Mouse (Mus musculus) thymus, postnatal 0 days (tissue): ENCODE data around the gene Adad2. TPM values are rescaled to one million over a fixed set of nuclear protein-coding genes. Genes with fewer than 3 reads are reported as not detected.
A peak's percentile ranks its signal among the peaks of the same experiment; 100 is the strongest.

Experiments
- DNase-seq: peaks from one replicate; pipeline ENCODE4 v3.0.0-alpha.2; 2015; ENCODE audit warnings: low spot score
- polyA plus RNA-seq: library from polyadenylated mRNA; unstranded; fragments of >200 nt; fragmentation: Nextera tagmentation; extraction: Ambion mirVana; gene quantifications from 2 replicates; pipeline ENCODE4 v1.2.1, GENCODE M21; 2015

Adad2 gene
- not detected in 2 replicates for polyA plus RNA-seq

DNA sequence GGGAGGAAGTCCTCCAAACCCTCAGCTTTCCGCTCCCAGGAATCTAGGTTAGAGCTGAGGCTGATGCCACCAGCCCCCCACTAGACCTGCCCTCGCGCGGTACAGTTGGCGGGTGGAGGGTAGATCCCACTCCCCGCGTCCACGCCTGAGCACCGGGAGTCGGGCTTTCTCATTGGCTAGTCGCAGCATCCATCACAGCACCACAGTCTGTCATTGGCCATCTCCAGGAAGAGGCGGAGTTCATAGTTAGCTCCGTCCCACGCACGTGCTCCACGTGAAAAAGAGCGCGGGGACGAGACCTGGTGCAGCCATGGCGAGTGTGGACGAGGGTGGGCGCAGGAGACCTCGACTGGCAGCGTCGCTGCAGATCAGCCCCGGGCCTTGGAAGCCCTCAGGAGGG lies at the start of gene Adad2:
Gene Adad2, plus strand, starts transcription at position 277 of the 400 bp plus-strand sequence.
- no peak for DNase-seq

DNA sequence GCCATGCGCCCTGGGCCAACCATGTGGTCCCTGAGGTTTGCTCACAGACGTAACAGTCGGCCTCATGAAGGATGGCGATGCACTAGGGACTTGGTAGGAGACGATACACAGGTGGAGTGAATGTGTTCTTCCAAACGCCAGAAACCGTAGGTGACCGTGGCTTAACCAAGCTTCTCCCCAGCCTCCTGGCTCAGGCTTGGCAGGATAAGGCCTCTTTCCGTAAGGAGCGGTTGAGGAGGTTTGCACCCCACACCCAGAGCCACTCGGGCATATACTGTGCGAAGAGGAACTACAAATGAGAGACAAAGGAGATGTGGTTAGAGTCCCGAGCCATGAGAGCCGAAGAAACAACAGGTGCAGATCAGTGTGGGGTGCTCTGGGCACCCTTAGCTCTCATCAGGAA lies 48.7 kb upstream of the Adad2 start:
- peak; percentile 79 for DNase-seq

DNA sequence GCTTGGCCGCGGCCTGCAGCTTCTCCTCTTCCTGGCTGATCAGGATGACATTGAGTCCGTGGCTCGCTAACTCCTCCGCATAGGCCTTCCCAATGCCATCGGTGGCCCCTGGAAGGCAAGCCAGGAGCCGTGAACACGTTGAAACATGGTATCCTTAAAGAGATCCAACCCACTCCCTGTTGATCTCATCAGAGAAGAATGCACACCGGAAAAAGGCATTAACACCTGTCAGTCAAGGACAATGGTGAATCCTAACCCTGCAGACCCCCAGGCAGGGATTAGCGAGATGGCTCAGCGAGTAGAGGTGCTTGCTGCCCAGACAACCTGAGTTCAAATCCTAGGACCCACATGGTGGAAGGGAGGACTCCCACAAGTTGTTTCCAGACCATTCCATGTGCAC lies 46.2 kb upstream of the Adad2 start:
- no peak for DNase-seq

DNA sequence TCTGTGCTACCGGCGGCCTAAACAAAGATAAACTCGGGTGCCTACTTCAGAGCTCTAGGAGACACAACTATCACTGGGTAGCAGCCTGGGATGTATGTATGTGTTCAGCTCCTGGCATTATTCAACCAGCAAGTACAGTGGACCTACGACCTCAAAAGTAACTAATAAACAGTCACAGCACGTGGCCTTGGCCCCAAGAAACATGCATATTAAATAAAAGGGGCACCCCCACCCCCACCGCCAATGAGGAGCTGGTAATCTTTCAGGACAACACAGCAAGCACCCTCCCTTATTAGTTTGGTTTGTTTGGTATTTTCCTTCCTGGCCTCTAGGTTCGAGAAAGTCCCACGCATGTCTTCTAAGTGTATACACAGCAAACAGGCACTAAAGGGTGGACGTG lies 44.3 kb upstream of the Adad2 start:
- no peak for DNase-seq

DNA sequence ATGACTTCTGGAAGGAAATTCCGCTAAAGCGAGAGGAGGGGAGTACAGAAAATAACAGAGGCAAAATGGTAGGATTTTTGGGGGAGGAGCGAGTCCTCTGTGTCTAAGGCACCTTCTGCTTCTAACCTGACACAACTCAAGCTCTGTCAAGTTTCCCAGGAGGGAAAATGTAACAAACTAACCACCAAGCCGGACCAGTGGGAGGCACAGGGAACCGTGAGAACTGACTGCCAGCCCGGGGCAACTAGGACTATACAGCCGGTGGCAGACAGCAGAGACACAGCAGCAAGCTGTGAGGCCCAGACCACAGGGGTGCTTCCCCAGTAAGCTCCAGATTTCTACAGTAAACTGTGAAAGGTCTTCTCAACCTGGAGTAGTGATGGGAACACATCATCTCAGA lies 43.6 kb upstream of the Adad2 start:
- DNase-seq, result no peak

DNA sequence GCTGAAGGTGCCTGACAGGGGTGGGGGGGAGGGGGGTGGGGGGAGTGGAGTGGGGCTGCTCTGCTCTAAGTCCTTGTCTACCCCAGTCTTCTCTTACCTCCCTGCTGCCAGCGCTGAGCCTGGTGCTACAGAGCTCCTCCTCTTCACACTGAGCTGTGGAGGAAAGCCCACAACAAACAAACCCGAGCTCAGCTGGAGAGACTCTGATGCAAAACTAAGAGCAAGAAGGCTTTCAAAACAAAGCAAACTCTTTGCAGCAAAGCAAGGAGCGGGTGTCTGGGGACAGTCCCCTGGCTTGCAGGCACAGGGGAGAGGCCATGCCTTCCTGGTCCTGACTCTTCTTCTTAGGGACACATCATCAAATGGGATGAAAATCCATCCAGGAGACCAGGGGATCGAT lies 42.7 kb upstream of the Adad2 start:
- DNase-seq, result peak; percentile 93

DNA sequence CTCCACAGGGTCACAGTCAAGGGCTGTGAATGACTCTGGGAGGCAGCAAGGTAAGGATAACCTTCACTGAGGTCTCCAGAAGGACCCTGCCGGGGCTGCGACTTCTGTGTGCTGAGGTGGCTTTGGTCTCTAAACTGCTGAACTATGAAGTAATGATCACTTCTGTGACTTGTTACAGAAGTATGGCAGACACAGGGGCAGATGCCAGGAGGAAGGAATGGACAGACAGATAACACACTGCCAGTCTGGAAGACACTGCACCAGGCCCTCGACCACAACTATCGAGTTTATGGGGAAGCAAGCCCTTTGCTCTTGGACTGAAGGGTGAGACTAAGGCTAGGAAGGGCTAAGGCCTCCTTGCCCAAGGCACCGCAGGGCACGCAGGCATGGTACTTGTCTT lies 41.4 kb upstream of the Adad2 start:
- DNase-seq, result no peak

DNA sequence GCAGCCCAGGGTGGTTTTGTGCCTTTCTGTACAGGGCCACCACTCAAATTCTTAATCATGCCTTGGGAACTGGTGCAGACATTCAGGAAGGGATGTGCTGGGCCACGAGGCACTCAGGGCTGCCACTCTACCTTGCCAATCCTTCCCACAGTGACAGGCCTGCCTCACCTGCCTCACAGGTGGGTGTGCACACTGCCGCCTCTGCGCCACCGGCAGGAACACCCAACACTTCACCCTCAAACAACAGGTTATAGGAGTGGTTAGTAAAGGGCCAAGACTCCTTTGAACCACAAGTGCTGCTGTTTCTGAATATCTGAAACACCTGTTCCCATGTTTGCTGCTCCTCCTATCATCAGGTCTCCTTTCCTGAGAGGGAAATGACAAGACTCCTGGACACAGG lies 40.1 kb upstream of the Adad2 start:
- DNase-seq, result no peak

DNA sequence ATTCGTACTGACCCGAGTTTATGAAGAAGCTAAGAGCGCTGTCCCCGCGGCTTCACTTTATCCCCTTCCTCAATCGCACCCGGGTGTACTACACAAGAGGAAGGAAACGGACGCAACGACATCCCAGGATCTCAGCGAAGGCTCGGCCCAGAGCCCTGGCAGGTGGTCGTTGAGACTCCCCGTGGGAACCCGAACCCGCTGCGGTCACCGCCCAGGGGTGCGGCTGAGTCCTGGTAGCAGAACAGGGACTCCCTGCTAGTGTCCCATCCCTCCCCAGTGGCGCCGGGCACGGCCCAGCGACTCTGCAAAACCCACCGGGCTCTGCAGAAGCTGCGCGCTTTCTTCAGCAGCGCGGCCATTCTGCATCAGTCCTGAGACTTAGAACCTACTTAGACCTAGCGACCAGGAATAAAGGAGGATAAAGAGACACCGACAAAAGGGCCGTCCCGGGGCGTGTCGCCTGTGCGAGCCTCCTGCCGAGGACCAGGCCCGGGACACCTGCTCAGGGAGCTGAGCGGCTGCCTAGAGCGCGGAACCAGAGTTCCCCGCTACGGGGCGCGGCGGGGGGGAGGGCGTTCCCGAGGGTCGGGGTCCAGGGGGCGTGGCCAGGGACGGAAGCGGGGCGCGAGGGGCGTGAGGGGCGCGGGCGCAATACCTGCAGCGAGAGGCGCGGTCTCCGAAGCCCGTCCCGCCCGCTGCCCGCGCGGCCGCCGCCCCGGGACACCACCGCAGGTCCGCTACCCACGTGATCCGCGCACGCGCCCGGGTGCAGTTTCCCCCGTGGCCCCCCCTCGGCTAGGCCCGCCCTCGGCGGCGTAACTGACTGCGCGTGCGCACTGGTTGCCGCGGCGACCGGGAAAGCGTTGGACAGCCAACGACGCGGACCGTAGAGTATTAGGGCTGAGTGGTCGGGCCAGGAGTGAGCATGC lies 37.8 kb upstream of the Adad2 start, which contains the start of the genes Hsdl1 and Dnaaf1:
Gene Hsdl1, minus strand, starts transcription at position 747 of the 929 bp plus-strand sequence.
Gene Dnaaf1, plus strand, starts transcription at position 799 of the 929 bp plus-strand sequence.
- peak; percentile 93 for DNase-seq

DNA sequence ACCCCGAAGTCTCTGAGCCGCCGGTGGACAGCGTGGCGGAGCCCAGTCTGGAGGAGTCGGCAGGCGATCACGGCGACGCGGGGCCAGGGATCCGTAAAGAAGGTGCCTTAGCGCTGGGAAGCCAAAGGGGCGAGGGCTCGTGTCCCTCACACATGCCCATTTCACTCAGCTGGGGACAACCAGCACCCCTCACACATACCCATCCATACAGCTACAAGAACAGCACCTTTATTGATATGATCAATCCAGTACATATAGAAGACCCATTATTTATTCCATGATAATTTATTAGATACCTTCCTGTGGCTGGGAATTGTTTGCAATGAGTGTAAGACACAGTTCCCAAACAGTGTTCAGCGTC lies 37.2 kb upstream of the Adad2 start:
- DNase-seq, result no peak

DNA sequence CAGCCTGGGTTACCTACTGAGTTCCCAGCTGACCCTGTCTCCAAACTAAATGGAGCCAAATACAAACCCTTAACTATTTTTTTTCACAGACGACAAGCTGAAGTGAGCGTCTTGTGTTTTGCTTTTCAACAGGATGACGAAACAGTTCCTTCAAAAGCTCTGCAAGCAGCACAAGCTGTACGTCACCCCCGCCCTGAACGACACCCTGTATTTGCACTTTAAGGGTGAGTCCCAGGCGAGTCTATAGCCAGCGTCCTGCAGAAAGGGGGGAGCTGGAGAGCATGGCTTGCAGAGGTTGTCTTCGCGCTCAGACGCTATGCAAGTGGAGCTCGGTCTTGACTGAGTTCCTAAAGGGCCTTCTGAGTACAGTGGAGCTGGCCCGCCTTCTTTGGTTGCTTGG lies 33.5 kb upstream of the Adad2 start:
- no peak for DNase-seq

DNA sequence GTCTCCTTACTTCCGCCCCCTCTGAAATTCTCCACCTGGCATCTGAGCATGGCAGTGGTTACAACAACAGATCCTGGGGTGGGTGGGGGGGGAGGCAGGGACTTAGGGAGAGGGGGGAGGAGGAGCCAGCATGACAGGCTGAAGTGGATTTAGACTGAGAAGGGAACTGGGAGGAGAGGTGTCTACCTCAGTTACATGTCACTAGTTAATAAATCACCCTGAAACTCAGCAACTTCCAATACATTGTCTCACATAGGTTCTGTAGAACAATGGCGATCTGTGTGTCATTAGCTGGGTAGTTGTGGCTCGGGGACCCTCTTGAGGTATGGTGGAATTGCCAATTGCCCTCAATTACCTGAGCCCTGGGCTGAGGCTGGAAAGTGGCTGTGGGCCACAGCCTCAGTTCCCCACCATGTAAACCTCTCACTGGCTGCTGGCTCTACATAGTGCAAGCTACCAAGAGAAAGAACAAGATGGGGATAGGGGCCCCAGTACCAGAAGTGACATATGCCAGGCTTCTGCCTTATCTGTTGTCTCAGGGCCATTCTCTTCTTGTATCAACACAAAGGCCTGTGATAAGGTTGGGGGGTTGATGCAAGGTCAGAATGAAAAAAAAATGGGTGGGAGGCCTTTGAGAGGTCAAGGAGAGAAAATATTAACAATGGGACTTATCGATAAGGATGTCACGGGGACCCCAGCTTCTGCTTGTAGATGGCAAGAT lies 31.9 kb upstream of the Adad2 start:
- no peak for DNase-seq

DNA sequence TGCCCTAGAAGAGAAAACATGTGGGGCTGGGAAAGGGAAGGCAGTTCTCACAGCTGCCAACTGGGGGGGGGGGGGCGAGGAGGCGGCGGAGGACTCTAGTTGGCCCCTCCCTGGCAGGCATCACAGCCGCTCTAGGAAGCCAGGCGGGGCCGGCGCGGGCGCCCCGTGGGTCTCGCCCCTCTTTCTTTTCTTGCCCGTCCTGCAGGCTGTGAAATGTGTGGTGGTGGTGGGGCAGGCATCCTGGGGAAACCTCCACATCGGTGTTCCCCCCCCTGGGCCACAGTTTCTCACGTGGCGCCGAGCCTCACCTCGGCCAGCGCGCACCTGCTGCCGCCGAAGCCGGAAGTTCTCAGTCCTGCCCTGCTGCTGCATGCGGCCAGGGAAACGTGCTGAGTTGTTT lies 26.6 kb upstream of the Adad2 start:
- peak; percentile 85 for DNase-seq

DNA sequence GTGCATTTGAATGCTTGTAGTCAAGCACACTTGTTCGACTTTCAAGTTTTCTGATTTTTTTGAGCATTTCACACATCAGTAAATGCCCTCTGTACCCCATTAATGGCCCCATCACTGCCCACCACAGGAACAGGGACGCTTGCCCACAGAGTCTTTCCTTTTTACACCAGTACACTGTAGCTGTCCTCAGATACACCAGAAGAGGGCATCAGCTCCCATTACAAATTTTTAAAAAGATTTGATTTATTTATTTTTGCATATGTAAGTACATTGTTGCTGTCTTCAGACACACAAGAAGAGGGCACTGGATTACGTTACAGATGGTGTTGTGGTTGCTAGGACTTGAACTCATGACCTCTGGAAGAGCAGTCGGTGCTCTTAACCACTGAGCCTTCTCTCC lies 24.2 kb upstream of the Adad2 start:
- no peak for DNase-seq

DNA sequence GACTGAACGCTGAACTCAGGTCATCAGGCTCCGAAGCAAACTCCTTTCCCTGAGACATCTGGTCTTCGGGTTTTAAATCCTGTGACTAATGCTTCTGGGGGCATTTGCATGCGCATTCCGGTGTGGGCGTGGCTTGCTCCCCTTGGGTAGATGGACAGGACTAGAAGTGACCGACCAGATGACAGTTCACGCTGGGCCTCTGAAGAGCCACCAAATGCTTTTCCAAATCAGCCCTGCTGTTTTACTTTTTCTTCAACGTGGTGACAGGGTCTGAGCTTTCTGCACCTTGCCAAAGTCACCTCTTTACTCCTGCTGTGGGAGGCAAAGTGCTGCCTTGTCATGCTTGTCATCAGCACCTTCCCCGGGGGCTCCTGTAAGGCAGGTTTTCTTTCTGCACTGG lies 23.7 kb upstream of the Adad2 start:
- DNase-seq, result no peak

DNA sequence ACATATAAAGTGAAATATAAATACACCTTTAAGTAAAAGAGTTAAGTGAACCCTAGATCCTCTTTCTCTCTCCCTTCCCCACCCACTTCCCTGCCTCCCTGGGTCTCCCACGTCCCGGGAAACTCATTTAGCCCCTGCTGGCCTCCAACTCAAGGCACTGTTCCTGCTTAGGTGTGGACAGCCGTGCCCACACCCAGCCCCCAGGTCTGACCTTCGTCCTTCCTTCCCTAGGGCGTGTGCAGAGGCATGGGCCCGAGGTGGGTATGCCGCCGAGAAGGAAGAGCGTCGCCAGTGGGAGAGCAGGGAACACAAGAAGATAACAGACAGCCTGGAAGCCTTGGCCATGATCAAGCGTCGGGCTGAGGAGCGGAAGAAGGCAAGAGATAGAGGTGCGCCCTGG lies 22.2 kb upstream of the Adad2 start:
- DNase-seq, result no peak

DNA sequence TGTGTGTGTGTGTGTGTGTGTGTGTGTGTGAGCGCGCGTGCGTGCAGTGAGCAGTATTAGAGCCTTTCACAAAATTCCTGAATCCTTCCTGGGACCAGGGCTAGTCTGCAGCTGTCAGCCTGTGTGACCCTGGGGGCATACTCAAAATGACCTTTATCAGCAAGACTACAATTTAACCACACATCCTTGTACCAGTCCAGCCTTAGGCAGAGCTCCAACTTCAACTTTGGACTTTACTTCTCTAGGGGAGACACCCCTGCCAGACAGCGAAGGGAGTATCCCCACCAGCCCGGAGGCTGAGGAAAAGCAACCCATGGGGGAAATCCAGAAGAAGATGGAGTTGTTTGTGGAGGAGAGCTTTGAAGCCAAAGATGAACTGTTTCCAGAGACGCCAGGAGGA lies 21.1 kb upstream of the Adad2 start:
- DNase-seq, result no peak

DNA sequence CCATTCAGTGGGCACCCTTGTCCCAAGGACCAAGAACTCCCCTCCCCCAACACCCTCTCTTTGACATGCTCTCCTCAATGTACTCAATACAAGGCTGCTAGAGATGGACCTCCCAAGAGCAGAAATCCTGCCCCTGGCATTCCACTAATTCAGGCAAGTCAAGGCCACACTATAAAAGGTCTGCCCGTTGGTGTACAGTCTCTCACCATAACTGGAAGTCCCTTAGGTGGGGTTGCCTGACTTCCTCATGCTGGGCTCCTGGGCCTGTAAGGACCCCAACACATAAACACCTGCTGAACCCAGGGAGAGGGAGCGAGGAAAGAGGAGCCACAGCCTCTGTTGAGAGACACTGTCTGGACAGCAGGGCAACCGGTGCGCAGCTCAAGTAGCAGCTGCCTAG lies 8.8 kb upstream of the Adad2 start:
- DNase-seq, result no peak

DNA sequence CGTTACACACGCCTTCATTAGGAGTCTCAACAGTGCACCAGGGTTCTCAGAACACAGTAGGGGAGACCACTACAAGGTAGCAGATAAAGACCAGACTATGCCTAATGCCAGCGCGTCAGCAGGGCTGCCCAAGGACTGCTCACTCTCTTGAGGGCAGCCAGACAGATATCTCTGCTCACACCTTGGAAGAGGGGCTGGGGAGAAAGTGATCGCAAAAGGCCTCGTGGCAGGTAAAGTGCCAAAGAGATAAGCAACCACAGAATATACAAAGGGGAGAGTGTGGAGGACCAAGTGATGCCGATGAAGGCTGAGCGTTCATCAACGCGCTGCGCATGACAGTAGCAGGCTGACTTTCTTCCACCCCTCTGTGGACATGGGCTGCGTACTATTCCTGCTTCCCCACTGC lies 8.1 kb upstream of the Adad2 start:
- DNase-seq, result no peak

DNA sequence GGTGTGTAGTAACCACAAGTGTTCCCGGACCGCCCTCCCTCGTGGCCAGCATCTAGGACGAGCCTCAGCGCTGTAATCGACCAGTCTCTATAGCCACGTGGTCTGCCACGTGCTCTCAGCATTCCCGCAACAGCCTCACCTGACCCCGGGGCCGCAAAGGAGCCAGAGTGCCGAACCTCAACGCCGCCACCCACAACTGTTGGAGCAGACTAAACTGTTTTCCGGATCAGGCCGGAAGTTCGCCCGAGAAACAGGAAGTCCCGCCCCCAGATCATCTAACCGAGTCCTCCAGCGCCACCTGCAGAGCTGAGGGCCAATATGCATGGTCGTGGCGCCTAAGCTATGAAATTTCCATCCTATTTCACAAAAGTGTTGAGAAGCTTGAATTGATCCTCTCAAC lies 7.6 kb upstream of the Adad2 start, which contains the start of gene Taf1c:
Gene Taf1c, minus strand, starts transcription at position 227 of the 400 bp plus-strand sequence.
- DNase-seq, result peak; percentile 95

DNA sequence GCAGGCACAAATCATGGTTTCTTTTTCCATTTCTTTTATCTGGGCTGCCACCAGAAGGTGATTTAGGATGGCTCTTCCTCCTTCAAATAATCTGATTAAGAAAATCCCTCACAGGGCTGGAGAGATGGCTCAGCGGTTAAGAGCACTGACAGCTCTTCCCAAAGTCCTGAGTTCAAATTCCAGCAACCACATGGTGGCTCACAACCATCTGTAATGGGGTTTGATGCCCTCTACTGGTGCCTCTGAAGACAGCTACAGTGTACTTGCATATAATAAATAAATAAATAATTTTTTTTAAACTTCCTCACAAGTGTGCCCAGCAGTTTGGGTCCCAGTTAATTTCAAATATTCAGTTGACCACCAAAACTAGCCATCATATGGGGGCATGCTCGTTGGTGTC lies 6.3 kb upstream of the Adad2 start:
- no peak for DNase-seq

DNA sequence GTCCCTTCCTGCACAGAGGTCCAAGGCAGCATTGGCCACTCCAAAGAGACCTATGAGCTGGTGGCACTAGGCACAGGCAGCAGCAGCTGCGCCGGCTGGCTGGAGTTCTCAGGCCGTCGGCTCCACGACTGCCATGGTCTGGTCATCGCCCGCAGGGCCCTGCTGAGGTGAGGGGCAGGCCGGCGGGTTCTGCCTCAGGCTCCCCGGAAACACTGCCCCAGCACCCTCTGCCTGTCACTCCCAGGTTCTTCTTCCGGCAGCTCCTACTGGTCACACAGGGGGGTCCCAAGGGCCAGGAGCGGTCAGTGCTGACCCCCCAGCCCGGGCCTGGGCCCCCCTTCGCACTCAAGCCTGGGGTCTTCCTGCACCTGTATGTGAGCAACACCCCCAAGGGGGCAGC lies 2.5 kb downstream of the Adad2 start:
- DNase-seq, result no peak
